Mouse (Mus musculus): Measurements from ENCODE around the gene Cplx2. TPM values are rescaled to one million over a fixed set of nuclear protein-coding genes. Genes with fewer than 3 reads are reported as not detected.

The Cplx2 gene
- polyA plus RNA-seq, 1 experiment from 2014 or later = 6.0 TPM

DNA sequence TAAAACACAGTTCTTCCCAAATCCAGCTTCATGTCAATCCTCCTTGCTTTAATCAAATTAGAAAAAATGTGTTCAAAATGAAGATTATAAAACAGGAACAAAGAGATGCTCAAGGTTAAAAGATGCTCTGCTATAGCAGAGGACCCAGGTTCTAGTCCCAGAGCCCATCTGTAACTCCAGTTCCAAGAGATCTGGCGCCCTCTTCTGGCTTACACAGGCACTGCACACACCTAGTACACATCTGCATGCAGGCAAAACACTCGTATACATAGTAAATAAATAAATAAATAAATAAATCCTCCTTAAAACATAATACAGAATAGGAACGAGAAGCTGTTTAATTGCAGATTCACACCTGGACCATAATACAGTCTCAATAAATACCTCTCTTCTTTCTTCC is 6.9 kb downstream of the Cplx2 start:
- Histone ChIP-seq H3K27me3 (ENCODE audit: insufficient read depth, low read length) (peaks cover 3% of the 10 kb centered on the region; the same call in 1 of the 2 replicates), H3K4me3 (ENCODE audit: low read length) (no peak overlapping the region), H3K9ac (replicated peaks; ENCODE audit: low read length) (no peak overlapping the region), H3K4me2 (replicated peaks; ENCODE audit: low read depth, low read length) (no peak overlapping the region), H3K27ac (ENCODE audit: low read length) (no peak overlapping the region), H3K36me3 (ENCODE audit: insufficient read depth, low read length) (no peaks in the 10 kb centered on the region), H3K4me1 (ENCODE audit: insufficient read depth, low read length) (no peaks in the 10 kb centered on the region), H3K9me3 (ENCODE audit: low read length) (no peaks in the 10 kb centered on the region)
- WGBS = 61% methylated on average over 3 of the region's 3 CpGs
- no peak for ATAC-seq (ENCODE audit: low FRiP score, low TSS enrichment)

DNA sequence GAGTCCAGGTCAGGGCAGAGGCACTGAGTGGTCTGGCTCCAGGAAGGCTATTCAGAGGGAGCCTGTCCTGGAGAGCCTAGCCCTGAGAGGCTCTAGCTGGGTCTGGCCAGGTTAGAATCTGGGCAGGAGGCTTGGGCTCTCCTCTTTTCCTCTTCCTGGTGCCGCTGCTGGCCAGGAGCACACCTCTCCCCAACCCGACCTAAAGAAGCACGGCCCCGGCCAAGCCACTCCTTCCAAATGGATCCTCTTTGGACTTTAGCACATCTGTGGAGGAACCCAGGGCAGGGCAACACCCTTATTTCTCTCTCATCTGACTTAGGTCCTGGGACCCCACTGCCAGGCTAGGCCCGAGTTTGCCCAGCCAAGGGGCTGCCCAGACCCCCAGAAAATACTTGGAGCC is 9.3 kb downstream of the Cplx2 start:
- no peak for ATAC-seq (ENCODE audit: low FRiP score, low TSS enrichment)
- Histone ChIP-seq H3K9me3 (ENCODE audit: low read length) (no peaks in the 10 kb centered on the region), H3K27ac (ENCODE audit: low read length) (no peak overlapping the region), H3K36me3 (ENCODE audit: insufficient read depth, low read length) (no peaks in the 10 kb centered on the region), H3K4me2 (replicated peaks; ENCODE audit: low read depth, low read length) (no peak overlapping the region), H3K27me3 (ENCODE audit: insufficient read depth, low read length) (no peaks in the 10 kb centered on the region), H3K9ac (replicated peaks; ENCODE audit: low read length) (no peak overlapping the region), H3K4me1 (ENCODE audit: insufficient read depth, low read length) (0 out of 2 replicates have a peak, but pooled peaks cover 3% of the 10 kb centered on the region), H3K4me3 (ENCODE audit: low read length) (no peak overlapping the region)
- 80% methylated on average over 5 of the region's 5 CpGs for WGBS

DNA sequence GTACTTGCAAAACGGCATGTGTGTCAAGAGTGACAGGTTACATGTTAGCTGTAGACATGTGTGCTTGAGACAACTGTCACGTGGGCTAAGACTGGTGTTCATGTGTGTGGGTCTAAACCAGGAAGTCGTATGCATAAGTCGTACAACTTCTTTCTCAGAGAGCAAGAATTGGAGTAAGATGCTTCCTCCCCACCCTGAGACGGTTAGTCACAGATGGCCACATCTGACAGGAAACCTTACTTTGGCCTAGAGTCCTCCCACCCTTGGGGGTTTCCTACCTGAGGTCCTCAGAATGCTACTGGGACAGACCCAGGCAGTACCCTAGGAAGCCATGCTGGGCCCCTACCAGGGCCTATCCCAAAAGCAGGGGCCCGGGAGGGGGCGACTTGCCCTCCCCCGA is 10.2 kb downstream of the Cplx2 start:
- no peak overlapping the region for H3K27ac ChIP-seq (ENCODE audit: low read length)
- no peaks in the 10 kb centered on the region for H3K9me3 ChIP-seq (ENCODE audit: low read length)
- H3K27me3 ChIP-seq (ENCODE audit: insufficient read depth, low read length) = no peaks in the 10 kb centered on the region
- H3K4me2 ChIP-seq (replicated peaks; ENCODE audit: low read depth, low read length) = no peak overlapping the region
- H3K9ac ChIP-seq (replicated peaks; ENCODE audit: low read length) = no peak overlapping the region
- WGBS = 86% methylated on average over 8 of the region's 8 CpGs
- no peak overlapping the region for H3K4me3 ChIP-seq (ENCODE audit: low read length)
- no peaks in the 10 kb centered on the region for H3K36me3 ChIP-seq (ENCODE audit: insufficient read depth, low read length)
- no peak for ATAC-seq (ENCODE audit: low FRiP score, low TSS enrichment)
- 0 out of 2 replicates have a peak, but pooled peaks cover 3% of the 10 kb centered on the region for H3K4me1 ChIP-seq (ENCODE audit: insufficient read depth, low read length)

DNA sequence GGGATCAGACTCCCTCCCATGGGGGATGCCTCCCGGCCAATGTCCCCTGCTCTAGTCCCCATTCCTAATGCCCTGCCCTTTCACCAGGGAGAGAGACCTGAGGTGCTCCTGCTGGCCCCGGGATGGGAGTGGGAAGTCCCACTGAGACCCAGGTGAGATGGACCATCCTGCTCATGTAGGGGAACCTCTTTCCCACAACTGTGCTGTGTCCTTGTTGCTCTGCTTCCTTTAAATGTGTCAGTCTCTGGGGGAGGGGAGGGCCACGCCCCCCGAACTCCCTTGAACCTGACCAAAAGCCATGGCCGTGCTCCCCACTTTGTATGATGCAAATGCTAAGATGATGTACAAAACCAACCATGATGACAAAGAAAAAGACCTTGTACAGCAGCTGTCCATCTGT is 12.4 kb downstream of the Cplx2 start:
- WGBS = 74% methylated on average over 5 of the region's 5 CpGs
- no peak for ATAC-seq (ENCODE audit: low FRiP score, low TSS enrichment)
- H3K4me2 ChIP-seq (replicated peaks; ENCODE audit: low read depth, low read length) = no peak overlapping the region
- H3K36me3 ChIP-seq (ENCODE audit: insufficient read depth, low read length) = no peaks in the 10 kb centered on the region
- H3K9ac ChIP-seq (replicated peaks; ENCODE audit: low read length) = no peak overlapping the region
- H3K4me3 ChIP-seq (ENCODE audit: low read length) = no peak overlapping the region
- H3K9me3 ChIP-seq (ENCODE audit: low read length) = no peaks in the 10 kb centered on the region
- H3K4me1 ChIP-seq (ENCODE audit: insufficient read depth, low read length) = 0 out of 2 replicates have a peak, but pooled peaks cover 3% of the 10 kb centered on the region
- no peak overlapping the region for H3K27ac ChIP-seq (ENCODE audit: low read length)
- H3K27me3 ChIP-seq (ENCODE audit: insufficient read depth, low read length) = no peaks in the 10 kb centered on the region

DNA sequence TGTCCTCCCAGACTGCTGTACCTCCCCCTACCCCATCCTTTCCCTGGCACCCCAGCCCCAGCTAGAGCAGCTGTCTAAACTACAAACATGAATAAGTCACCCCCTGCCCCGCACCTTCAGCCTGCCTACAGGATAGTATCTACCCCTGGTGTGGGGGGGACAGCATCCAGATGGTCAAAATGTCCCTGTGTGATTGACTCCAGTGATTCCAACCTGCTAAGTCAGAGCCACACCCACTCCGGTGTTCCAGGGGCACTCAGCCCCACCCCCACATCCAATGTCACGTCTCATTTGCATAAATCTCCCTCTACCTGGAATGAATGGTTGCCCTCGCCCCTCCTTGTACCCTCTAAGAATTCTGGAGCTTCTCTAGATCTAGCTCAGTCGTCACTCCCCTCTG is 13.4 kb downstream of the Cplx2 start:
- H3K9ac ChIP-seq (replicated peaks; ENCODE audit: low read length) = no peak overlapping the region
- H3K4me3 ChIP-seq (ENCODE audit: low read length) = no peak overlapping the region
- no peak overlapping the region for H3K27ac ChIP-seq (ENCODE audit: low read length)
- no peak for ATAC-seq (ENCODE audit: low FRiP score, low TSS enrichment)
- peak overlapping the region; percentile 1; the same call in 1 of the 2 replicates for H3K4me2 ChIP-seq (replicated peaks; ENCODE audit: low read depth, low read length)
- H3K9me3 ChIP-seq (ENCODE audit: low read length) = no peaks in the 10 kb centered on the region
- 16% methylated on average over 5 of the region's 5 CpGs for WGBS
- 0 out of 2 replicates have a peak, but pooled peaks cover 3% of the 10 kb centered on the region for H3K4me1 ChIP-seq (ENCODE audit: insufficient read depth, low read length)
- H3K36me3 ChIP-seq (ENCODE audit: insufficient read depth, low read length) = no peaks in the 10 kb centered on the region
- no peaks in the 10 kb centered on the region for H3K27me3 ChIP-seq (ENCODE audit: insufficient read depth, low read length)

DNA sequence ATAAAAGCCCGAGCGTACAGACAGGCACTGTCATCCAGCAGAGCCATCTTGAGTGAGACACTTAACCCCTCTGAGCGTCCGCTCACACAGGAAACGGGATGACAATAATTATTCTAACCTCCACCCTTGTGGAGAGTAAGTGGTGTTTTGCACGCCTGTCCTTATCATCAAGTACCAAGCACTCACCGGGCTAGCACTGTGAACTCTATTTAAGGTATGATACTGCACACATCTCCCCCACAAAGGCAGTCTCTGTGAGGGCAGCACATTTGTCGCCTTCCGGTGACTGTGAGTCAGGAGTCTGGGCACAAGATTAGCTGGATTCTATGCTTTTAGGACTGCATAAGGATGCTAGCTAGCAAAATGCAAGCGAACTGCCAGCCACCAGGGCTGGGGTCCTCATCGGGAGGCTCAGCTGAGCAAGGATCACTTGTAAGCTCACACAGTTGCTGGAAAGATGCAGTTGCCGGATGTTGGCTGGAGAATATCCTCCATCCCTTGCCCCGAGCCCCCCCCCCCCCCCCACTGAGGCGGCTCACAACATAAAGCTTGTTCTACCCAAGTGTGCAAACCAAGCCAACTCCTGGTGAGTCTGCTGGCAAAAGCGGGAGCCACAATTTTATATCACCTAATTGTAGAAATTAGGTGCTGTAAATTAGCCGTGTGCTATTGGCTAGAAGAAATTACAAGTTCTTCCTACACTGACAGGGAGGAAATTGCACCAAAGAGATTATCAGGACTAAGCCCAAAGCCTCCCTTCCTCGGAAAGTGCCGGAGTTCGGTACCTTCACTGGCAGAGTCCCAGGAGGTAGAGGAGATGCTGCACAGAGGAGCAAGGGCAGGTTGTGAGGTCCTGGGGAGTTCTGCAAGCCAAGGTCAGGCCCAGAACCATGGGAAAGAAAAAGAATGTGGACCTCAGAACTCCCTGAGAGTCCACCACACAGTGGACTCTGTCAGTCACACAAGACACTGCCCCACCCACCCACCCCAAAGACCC is 14.2 kb downstream of the Cplx2 start:
- H3K9me3 ChIP-seq (ENCODE audit: low read length) = no peaks in the 10 kb centered on the region
- no peak overlapping the region for H3K4me3 ChIP-seq (ENCODE audit: low read length)
- no peaks in the 10 kb centered on the region for H3K36me3 ChIP-seq (ENCODE audit: insufficient read depth, low read length)
- no peaks in the 10 kb centered on the region for H3K27me3 ChIP-seq (ENCODE audit: insufficient read depth, low read length)
- 36% methylated on average over 18 of the region's 19 CpGs for WGBS
- H3K9ac ChIP-seq (replicated peaks; ENCODE audit: low read length) = no peak overlapping the region
- H3K27ac ChIP-seq (ENCODE audit: low read length) = no peak overlapping the region
- peak overlapping the region; percentile 1; the same call in 1 of the 2 replicates for H3K4me2 ChIP-seq (replicated peaks; ENCODE audit: low read depth, low read length)
- H3K4me1 ChIP-seq (ENCODE audit: insufficient read depth, low read length) = 0 out of 2 replicates have a peak, but pooled peaks cover 3% of the 10 kb centered on the region
- ATAC-seq (ENCODE audit: low FRiP score, low TSS enrichment) = no peak

DNA sequence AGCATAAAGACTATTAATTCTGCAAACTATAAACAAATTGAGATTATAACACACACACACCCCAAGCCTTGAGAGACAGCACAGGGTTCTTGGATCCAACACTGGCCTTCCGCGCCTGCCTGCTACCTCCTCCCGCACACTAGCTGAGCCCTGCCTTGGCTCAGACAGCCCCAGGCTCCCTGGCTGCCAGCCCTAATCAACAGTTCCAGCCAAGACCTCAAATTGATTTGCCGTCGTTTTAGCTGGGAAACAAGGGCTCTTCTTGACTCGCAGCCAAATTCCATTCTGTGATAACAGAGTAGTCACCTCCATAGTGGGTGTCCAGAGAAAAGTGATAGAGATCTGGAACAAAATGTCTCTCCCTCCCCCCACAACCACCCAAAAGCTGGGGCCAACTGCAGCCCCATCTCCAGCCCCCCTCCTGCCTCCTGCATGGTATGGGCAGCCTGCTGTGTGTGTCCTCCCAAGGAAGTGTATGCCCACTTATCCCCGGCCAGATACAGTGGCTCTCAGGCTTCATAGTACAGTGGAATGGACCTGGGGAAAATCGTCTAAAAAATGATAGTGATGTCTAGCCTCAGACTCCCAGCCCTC is 18.9 kb downstream of the Cplx2 start:
- Histone ChIP-seq H3K27me3 (ENCODE audit: insufficient read depth, low read length) (no peaks in the 10 kb centered on the region), H3K4me2 (replicated peaks; ENCODE audit: low read depth, low read length) (no peak overlapping the region), H3K36me3 (ENCODE audit: insufficient read depth, low read length) (no peaks in the 10 kb centered on the region), H3K4me1 (ENCODE audit: insufficient read depth, low read length) (no peaks in the 10 kb centered on the region), H3K9ac (replicated peaks; ENCODE audit: low read length) (no peak overlapping the region), H3K9me3 (ENCODE audit: low read length) (no peaks in the 10 kb centered on the region), H3K4me3 (ENCODE audit: low read length) (no peak overlapping the region), H3K27ac (ENCODE audit: low read length) (no peak overlapping the region)
- 0 out of 2 replicates have a peak, but pooled peaks have one; percentile 39 for ATAC-seq (ENCODE audit: low FRiP score, low TSS enrichment)
- 49% methylated on average over 8 of the region's 8 CpGs for WGBS

DNA sequence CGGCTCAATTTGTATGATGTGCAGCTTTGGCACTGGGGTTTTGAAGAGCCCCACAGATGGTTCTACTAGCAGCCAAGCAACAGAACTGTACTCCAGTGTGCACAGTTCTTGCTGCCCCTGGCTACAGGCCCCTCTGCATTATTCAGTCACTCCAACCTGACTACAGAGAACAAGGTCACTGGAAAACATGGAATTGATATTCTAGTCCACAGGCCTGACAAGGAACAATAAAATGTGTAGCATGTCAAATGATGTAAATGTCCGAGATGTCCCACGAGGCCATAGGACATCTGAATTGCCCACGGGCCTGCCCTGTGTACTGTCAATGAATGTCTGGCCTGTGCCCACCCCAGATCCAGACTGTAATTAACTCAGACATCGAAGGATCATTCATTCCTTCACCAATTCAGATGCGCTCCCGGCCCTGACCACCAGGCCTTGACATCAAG is 19.4 kb downstream of the Cplx2 start:
- WGBS = 84% methylated on average over 7 of the region's 7 CpGs
- no peak for ATAC-seq (ENCODE audit: low FRiP score, low TSS enrichment)
- no peaks in the 10 kb centered on the region for H3K27me3 ChIP-seq (ENCODE audit: insufficient read depth, low read length)
- H3K4me2 ChIP-seq (replicated peaks; ENCODE audit: low read depth, low read length) = no peak overlapping the region
- H3K9me3 ChIP-seq (ENCODE audit: low read length) = no peaks in the 10 kb centered on the region
- H3K9ac ChIP-seq (replicated peaks; ENCODE audit: low read length) = no peak overlapping the region
- H3K27ac ChIP-seq (ENCODE audit: low read length) = no peak overlapping the region
- no peaks in the 10 kb centered on the region for H3K4me1 ChIP-seq (ENCODE audit: insufficient read depth, low read length)
- H3K36me3 ChIP-seq (ENCODE audit: insufficient read depth, low read length) = no peaks in the 10 kb centered on the region
- no peak overlapping the region for H3K4me3 ChIP-seq (ENCODE audit: low read length)

DNA sequence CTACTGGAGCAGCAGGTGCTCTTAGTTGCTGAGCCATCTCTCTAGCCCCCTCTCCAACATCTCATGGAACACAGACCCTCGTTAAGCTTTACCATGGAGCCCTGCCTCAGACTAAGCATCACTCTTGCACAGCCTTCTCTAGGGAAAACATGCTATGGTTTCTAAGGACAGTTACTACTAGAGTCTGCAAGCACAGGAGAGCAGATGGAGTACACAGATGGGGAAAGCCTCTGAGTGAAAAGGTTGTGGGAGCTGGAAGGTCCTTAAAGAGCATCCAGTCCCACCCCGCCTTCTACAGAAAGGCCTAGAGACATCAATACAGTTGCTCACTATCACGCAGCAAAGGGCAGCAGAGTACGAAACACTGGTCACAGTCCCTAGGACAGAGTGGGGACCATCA is 20.2 kb downstream of the Cplx2 start:
- Histone ChIP-seq H3K4me3 (ENCODE audit: low read length) (no peak overlapping the region), H3K4me2 (replicated peaks; ENCODE audit: low read depth, low read length) (no peak overlapping the region), H3K36me3 (ENCODE audit: insufficient read depth, low read length) (no peaks in the 10 kb centered on the region), H3K9ac (replicated peaks; ENCODE audit: low read length) (no peak overlapping the region), H3K27me3 (ENCODE audit: insufficient read depth, low read length) (no peaks in the 10 kb centered on the region), H3K9me3 (ENCODE audit: low read length) (no peaks in the 10 kb centered on the region), H3K4me1 (ENCODE audit: insufficient read depth, low read length) (no peaks in the 10 kb centered on the region), H3K27ac (ENCODE audit: low read length) (no peak overlapping the region)
- no peak for ATAC-seq (ENCODE audit: low FRiP score, low TSS enrichment)
- WGBS = 93% methylated on average over 4 of the region's 4 CpGs

DNA sequence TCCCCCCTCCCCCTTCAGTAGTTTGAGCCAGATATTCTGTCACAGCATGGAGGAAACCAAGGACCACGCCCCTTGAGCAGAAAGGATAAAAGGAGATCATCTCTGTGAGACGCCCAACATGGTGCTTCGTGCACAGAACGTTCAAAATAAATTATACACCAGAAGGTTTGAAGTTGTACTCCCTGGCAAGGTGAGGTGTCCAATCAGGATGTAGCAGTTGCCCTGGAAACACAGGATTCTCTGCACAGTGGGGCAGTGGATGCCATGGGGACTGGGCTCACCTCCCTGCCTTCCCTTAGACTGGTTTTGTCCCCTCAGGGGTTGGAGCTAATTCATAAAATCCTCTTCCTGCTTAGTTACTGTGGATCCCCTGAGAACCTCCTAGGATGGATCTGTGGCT is 25.9 kb downstream of the Cplx2 start:
- WGBS = 65% methylated on average over 4 of the region's 4 CpGs
- H3K4me2 ChIP-seq (replicated peaks; ENCODE audit: low read depth, low read length) = no peak overlapping the region
- no peaks in the 10 kb centered on the region for H3K4me1 ChIP-seq (ENCODE audit: insufficient read depth, low read length)
- ATAC-seq (ENCODE audit: low FRiP score, low TSS enrichment) = no peak
- no peaks in the 10 kb centered on the region for H3K27me3 ChIP-seq (ENCODE audit: insufficient read depth, low read length)
- no peak overlapping the region for H3K27ac ChIP-seq (ENCODE audit: low read length)
- no peak overlapping the region for H3K4me3 ChIP-seq (ENCODE audit: low read length)
- no peak overlapping the region for H3K9ac ChIP-seq (replicated peaks; ENCODE audit: low read length)
- no peaks in the 10 kb centered on the region for H3K9me3 ChIP-seq (ENCODE audit: low read length)
- H3K36me3 ChIP-seq (ENCODE audit: insufficient read depth, low read length) = no peaks in the 10 kb centered on the region

All from kidney, embryonic 16.5 days (tissue).